Mouse (Mus musculus): ENCODE measurements around the gene Car12.

Gene Car12

GRCm38 (mm10) chr9:66713135-66714021, at the start of gene Car12:
Gene Car12, plus strand, starts transcription at chr9:66713686.
- DNase-seq (ENCODE audit: extremely low read depth, low read depth, low spot score): no peak

- peak; percentile 58 for DNase-seq (ENCODE audit: extremely low read depth, low read depth, low spot score)
Observed at GRCm38 (mm10) chr9:66663764-66664163, 49.7 kb upstream of the Car12 start.

DNA sequence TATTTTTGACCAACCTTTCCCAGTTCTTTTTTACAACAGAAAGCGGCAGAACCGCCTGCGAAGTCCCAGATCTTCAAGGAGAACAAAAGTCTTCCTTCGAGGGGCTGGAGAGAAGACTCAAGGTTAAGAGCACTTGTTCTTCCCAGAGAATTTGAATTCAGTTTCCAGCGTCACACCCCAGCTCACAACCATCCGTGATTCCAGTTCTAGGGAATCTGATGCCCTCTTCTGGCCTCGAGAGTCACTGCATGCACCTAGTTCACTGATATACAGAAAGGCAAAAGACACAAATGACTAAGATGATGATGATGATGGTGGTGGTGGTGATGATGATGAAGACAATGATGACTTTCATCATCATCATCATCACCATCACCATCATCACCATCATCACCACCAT, 48.9 kb upstream of the Car12 start:
- DNase-seq (ENCODE audit: extremely low read depth, low read depth, low spot score): no peak

DNA sequence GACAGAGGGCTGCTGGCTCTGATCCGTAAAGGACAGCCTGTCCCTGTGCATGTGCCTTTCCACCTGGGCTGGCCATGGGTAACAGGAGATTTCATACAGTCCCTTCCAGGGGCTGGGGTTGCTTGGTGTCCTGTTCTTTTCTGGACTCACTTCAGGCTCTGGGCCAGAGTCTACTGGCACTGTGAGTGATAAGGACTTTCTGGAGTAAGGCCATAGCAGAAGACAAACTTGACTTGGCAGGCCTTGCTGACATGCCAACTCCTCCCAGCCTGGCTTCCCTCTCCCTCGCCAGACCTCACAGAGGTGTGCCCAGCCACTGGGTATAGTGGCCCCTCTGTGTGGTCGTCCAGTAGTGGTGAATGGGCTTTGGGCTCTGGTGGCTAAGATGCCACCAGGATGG, 47.3 kb upstream of the Car12 start:
- peak; percentile 47 for DNase-seq (ENCODE audit: extremely low read depth, low read depth, low spot score)

- no peak for DNase-seq (ENCODE audit: extremely low read depth, low read depth, low spot score)
Observed at GRCm38 (mm10) chr9:66667046-66667445, 46.4 kb upstream of the Car12 start.

- no peak for DNase-seq (ENCODE audit: extremely low read depth, low read depth, low spot score)
Observed at GRCm38 (mm10) chr9:66667868-66668267, 45.6 kb upstream of the Car12 start.

GRCm38 (mm10) chr9:66669561-66670078, 43.9 kb upstream of the Car12 start:
- DNase-seq (ENCODE audit: extremely low read depth, low read depth, low spot score): peak; percentile 59

- no peak for DNase-seq (ENCODE audit: extremely low read depth, low read depth, low spot score)
Observed at GRCm38 (mm10) chr9:66673771-66674170, 39.7 kb upstream of the Car12 start.

DNA sequence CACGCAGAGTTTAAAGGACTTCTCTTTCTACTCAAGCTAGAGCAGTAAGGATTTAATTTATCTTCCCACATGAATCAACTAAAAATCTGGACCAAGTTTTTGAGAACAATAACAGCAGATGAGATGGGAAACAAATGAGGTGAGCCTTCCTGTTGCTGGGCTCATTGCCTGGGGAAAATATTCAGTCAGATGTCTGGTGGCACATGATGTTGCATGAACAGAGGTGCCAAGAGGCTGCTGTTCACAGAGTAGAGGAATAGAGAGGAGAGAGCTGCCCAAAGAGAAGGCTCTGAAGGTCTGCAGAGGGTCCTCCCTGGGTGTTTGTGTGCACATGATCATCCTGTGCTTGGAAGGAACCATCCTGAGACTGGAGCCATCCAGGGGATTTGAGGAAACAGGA, 37.9 kb upstream of the Car12 start:
- no peak for DNase-seq (ENCODE audit: extremely low read depth, low read depth, low spot score)

DNA sequence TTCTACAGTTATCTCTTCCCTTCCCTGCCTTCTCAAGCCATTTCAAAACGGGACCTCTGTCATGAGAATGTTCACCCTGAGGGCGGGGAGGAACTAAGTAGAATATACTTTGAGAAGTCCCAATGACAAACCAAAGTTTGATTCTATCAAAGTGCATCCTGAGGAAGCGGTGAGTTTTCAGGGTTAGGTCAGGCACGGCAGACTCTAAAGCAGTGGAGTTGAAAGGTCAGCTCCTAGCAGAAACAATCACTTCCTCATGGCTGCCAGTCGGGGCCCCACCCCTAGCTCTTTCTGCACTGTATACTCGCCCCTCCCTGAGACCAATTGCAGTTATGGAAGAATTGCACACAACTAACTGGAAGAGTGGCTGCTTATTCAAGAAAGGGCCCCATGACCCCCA, 33.4 kb upstream of the Car12 start:
- DNase-seq (ENCODE audit: extremely low read depth, low read depth, low spot score): no peak

DNA sequence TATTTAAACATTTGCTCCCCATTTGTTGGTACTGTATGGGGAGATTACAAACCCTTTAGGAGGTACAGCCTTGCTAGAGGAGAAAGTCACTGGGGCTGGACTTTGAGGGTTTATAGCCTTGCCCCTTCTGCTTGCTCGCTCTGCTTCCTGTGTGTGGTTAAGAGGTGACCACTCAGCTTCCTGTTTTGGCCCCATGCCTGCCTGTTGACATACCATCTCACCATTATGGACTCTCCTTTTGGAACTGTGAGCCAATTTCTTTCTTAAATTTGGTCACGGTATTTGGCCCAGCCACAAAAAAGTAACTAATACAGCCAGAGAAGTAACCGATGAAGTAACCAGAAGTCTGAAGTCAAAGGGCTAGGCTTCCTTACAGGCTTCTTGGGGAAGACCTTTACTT, 30.7 kb upstream of the Car12 start:
- DNase-seq (ENCODE audit: extremely low read depth, low read depth, low spot score): no peak

GRCm38 (mm10) chr9:66685730-66686129, 27.8 kb upstream of the Car12 start:
- DNase-seq (ENCODE audit: extremely low read depth, low read depth, low spot score): no peak

GRCm38 (mm10) chr9:66687713-66688112, 25.8 kb upstream of the Car12 start:
- DNase-seq (ENCODE audit: extremely low read depth, low read depth, low spot score): no peak

GRCm38 (mm10) chr9:66691683-66692305, 21.7 kb upstream of the Car12 start:
- DNase-seq (ENCODE audit: extremely low read depth, low read depth, low spot score): no peak

DNA sequence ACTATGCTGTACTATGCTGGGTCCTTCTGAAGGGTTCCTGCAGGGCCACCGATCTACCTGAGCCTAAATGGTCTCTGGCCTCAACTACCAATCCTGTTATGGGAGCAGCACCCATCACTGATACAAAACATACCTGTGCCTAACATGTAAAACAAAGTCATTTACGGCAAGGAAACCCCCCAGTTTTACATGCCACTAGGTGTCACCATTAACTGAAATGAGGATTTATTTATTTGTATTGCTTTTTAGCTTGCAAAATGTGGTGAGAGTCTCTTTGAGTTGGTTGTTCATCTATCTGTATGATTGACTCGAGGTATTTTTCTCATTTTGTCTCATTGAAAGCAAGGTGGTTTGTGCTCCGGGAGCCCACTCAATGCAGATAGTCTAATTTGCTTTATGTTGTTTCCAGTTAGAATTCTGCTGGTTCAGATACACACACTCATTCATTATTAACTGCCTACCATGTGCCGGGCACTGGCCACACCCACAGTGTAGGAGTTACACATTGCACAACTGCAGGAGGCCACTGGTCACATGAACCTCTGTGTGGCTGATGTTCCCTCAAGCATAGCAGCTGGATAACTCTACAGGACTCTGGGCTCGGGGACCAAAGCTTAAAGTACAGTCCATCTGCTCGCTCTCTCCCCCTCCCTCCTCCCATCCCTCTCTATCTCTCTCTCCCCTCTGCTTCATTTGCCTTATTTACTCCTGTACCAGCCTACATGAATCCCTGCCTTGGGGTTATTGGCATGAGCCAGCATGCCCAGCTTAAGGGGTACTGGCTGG, 15.9 kb upstream of the Car12 start:
- no peak for DNase-seq (ENCODE audit: extremely low read depth, low read depth, low spot score)

DNA sequence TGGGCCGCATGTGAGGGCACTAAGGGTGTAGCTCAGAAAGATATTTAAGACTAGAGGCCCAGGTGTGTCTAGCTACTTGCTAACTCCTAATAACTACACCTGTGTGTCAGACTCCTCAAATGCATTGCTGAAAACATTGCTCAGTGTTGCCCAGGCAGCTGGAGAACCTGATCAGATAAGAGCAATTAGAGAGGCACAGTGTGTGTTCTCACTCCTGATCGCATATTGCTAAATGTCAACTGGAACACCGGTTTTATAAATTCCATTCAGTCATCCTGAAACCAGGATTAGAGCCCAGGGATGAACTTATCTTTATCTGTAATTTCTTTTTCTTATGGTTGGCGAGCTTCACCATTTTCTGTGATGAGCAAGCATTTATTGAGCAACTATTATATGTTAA, 13.7 kb upstream of the Car12 start:
- DNase-seq (ENCODE audit: extremely low read depth, low read depth, low spot score): peak; percentile 80

DNA sequence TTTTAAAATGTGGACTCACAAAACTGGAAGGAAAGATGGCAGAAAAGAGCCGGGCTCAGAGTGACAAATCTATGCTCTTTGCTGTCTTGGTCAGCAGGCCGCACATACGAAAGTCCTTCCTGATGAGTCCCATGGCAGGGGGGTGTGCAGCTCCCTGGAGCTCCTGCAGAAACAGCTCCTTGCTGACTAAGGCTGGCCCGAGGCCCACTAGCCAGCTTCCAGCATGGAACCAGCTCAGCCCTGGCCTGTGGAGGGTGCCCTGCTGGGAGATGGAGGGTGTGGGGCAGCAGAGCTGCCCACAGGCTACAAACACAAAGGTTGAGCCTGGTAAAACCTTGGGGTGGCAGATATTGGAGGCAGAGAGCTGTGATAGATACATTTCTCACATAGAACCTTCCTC, 10.5 kb upstream of the Car12 start:
- no peak for DNase-seq (ENCODE audit: extremely low read depth, low read depth, low spot score)

GRCm38 (mm10) chr9:66705354-66705753, 8.1 kb upstream of the Car12 start:
- no peak for DNase-seq (ENCODE audit: extremely low read depth, low read depth, low spot score)

DNA sequence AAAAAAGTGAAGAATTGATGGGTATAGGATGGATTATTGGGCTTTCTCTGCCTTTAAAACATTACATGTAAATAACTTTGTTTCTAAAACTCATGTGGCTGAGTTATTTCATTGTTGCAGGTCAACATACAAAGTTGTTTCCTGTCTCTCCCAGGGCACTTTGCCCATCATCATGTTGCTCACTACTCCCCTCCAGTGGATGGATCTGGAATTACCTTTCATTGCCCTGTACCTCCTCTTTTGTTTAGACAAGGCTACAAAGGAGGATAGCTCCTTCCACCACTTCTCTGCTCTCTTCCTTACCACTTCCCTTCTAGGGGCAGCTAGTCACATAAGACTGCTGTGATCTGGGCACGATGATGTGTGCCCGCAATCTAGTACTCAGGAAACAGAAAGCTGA, 7.7 kb upstream of the Car12 start:
- DNase-seq (ENCODE audit: extremely low read depth, low read depth, low spot score): no peak

DNA sequence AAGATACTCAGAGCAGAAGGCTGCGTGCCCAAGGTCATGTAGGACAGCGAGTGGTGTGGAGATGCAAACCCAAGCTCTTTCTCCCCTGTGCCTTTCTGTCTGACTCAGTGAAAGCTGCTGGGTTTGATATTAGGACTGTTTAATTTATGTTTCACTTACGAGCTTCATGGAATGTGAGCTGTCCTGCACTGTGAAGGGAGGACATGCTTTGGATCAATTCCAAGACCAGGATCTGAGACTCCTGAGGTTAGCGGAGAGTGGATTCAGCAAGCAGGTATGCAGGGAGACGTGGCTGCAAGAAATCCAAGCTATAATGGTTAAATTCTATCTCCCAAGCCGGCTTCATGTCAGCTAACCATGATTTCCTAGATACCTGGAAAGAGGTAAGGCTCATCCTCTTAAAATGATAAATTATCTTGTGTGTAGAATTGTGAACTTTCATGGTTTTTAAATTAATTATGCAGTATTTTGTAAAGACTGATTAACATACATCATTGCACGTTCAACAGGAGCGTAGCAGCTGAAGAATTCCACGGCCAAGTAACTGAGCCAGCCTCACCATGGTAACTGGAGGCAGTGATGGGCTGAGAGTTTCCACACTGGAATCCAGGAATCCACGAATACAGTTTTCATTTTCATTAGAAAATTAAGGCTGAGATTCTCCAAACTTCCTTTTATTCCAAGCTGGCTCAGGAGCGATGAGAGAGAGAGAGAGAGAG, 5.3 kb upstream of the Car12 start:
- DNase-seq (ENCODE audit: extremely low read depth, low read depth, low spot score): no peak

Data from fat pad, adult 2 months (tissue).